Mouse (Mus musculus) heart, postnatal 0 days (tissue): ENCODE measurements around the gene Snx6. TPM values are rescaled to one million over a fixed set of nuclear protein-coding genes. Genes with fewer than 3 reads are reported as not detected.

ENCODE experiments used
- ATAC-seq: fragments of 200-750 bp; cut with Nextera tagmentation; 2 replicates; pipeline ENCODE4 v1.8.0; 2017; ENCODE audit warnings: low read depth, moderate number of reproducible peaks, moderate library complexity; ENCODE audit not compliant: insufficient read depth
- DNase-seq: peaks from one replicate; pipeline ENCODE4 v3.0.0-alpha.2; 2016; ENCODE audit warnings: low spot score
- H3K27ac ChIP-seq: fragments of 300-500 bp; sonication (generic); 2 replicates; pipeline ENCODE4 v1.5.1; 2014; ENCODE audit warnings: low read depth, mild to moderate bottlenecking
- H3K27me3 ChIP-seq: fragments of 300-500 bp; sonication (generic); 2 replicates; pipeline ENCODE4 v1.6.1; 2014; ENCODE audit warnings: low read length, mixed read lengths; ENCODE audit not compliant: control insufficient read depth, insufficient read depth
- H3K36me3 ChIP-seq: fragments of 300-500 bp; sonication (generic); replicated peaks from 2 replicates; pipeline ENCODE4 v1.6.1; 2014; ENCODE audit warnings: low read length, mixed read lengths; ENCODE audit not compliant: control insufficient read depth, insufficient read depth
- H3K4me1 ChIP-seq: fragments of 300-500 bp; sonication (generic); 2 replicates; pipeline ENCODE4 v1.6.1; 2014; ENCODE audit warnings: antibody characterized with exemption; ENCODE audit not compliant: control insufficient read depth, insufficient read depth
- H3K4me2 ChIP-seq: fragments of 300-500 bp; sonication (generic); 2 replicates; pipeline ENCODE4 v1.6.1; 2014; ENCODE audit warnings: low read depth, mild to moderate bottlenecking, low read length, moderate library complexity
- H3K4me3 ChIP-seq: fragments of 300-500 bp; sonication (generic); 2 replicates; pipeline ENCODE4 v1.5.1; 2014; ENCODE audit warnings: low read depth, low read length
- H3K9ac ChIP-seq: fragments of 300-500 bp; sonication (generic); replicated peaks from 2 replicates; pipeline ENCODE4 v1.6.1; 2014; ENCODE audit warnings: low read depth, low read length, mixed read lengths
- H3K9me3 ChIP-seq: fragments of 300-500 bp; sonication (generic); replicated peaks from 2 replicates; pipeline ENCODE4 v1.6.1; 2016; ENCODE audit warnings: low read length; ENCODE audit not compliant: control insufficient read depth
- CTCF ChIP-seq: IDR thresholded peaks from 2 replicates; pipeline ENCODE4 v1.5.1; 2016; ENCODE audit warnings: antibody characterized with exemption, control low read depth, low read depth
- EP300 ChIP-seq: IDR thresholded peaks from 2 replicates; pipeline ENCODE4 v1.6.1; 2016; ENCODE audit warnings: antibody characterized with exemption, low read depth
- WGBS: fragments of 180-500 bp; shearing (Covaris S2); extraction: QIAGEN DNeasy Blood & Tissue Kit; methylation state at CpG from one replicate; pipeline ENCODE4 v1.1.7; 2014; 5-methylcytosine and 5-hydroxymethylcytosine counted together
- polyA plus RNA-seq: library from polyadenylated mRNA; unstranded; fragments of >200 nt; fragmentation: Nextera tagmentation; extraction: Ambion mirVana; gene quantifications from 2 replicates; pipeline ENCODE4 v1.2.1, GENCODE M21; 2015
- total RNA-seq: library from RNA; depleted of rRNA; stranded (reverse); fragments of >200 nt; gene quantifications from 2 replicates; pipeline ENCODE4 v1.2.3, GENCODE M21; 2014; ENCODE audit warnings: low replicate concordance; rRNA removed

The Snx6 gene
- 42.6 and 59.1 TPM in 2 replicates for total RNA-seq
- 100 and 105 TPM in 2 replicates for polyA plus RNA-seq

- DNase-seq: peak; percentile 78
- no peaks in the 10 kb centered on the region for H3K9me3 ChIP-seq
- peak within 1 kb of the TSS; percentile 84 for H3K4me2 ChIP-seq
- peak within 1 kb of the TSS; percentile 99 for H3K9ac ChIP-seq
- H3K4me3 ChIP-seq: peak within 1 kb of the TSS; percentile 100
- peaks cover 9% of the 10 kb centered on the region; the same call in 1 of the 2 replicates for H3K36me3 ChIP-seq
- WGBS: under 1% methylated on average over 70 of the region's 76 CpGs
- H3K4me1 ChIP-seq: peaks cover 13% of the 10 kb centered on the region
- TF ChIP-seq CTCF (no peak), EP300 (no peak)
- H3K27ac ChIP-seq: peak within 1 kb of the TSS; percentile 88
- ATAC-seq: peak; percentile 98
- no peaks in the 10 kb centered on the region for H3K27me3 ChIP-seq
These were observed at the start of gene Snx6 for GRCm38 (mm10) chr12:54795153-54795998. Gene Snx6 (minus strand): TSS chr12:54795703.

GRCm38 (mm10) chr12:54844415-54844814 lies 48.9 kb upstream of the Snx6 start:
- DNase-seq (no peak), ATAC-seq (no peak)
- no peak overlapping the region for H3K4me3 ChIP-seq
- no peaks in the 10 kb centered on the region for H3K4me1 ChIP-seq
- no peaks in the 10 kb centered on the region for H3K36me3 ChIP-seq
- no peak for TF ChIP-seq EP300
- no peak for TF ChIP-seq CTCF
- H3K9ac ChIP-seq: no peak overlapping the region
- H3K9me3 ChIP-seq: no peaks in the 10 kb centered on the region
- H3K27ac ChIP-seq: no peak overlapping the region
- H3K27me3 ChIP-seq: no peaks in the 10 kb centered on the region
- no peak overlapping the region for H3K4me2 ChIP-seq

GRCm38 (mm10) chr12:54841576-54841975 lies 46.1 kb upstream of the Snx6 start:
- DNase-seq: no peak

GRCm38 (mm10) chr12:54839815-54840214 lies 44.3 kb upstream of the Snx6 start:
- H3K27me3 ChIP-seq: no peaks in the 10 kb centered on the region
- H3K27ac ChIP-seq: no peak overlapping the region
- H3K9ac ChIP-seq: no peak overlapping the region
- no peak overlapping the region for H3K4me3 ChIP-seq
- H3K4me1 ChIP-seq: peaks cover 5% of the 10 kb centered on the region; the same call in 1 of the 2 replicates
- no peak for ATAC-seq
- H3K4me2 ChIP-seq: no peak overlapping the region
- 80% methylated on average over 2 of the region's 2 CpGs for WGBS
- no peaks in the 10 kb centered on the region for H3K9me3 ChIP-seq
- DNase-seq: no peak
- TF ChIP-seq CTCF: no peak
- TF ChIP-seq EP300: no peak
- no peaks in the 10 kb centered on the region for H3K36me3 ChIP-seq

More at GRCm38 (mm10) chr12:54841576-54841975, 46.1 kb upstream of the Snx6 start:
- no peak for ATAC-seq
- Histone ChIP-seq H3K4me1 (no peaks in the 10 kb centered on the region), H3K9me3 (no peaks in the 10 kb centered on the region), H3K27me3 (no peaks in the 10 kb centered on the region), H3K4me3 (no peak overlapping the region), H3K36me3 (no peaks in the 10 kb centered on the region), H3K9ac (no peak overlapping the region), H3K27ac (no peak overlapping the region), H3K4me2 (no peak overlapping the region)
- WGBS: 82% methylated on average over 1 of the region's 1 CpGs
- TF ChIP-seq CTCF (no peak), EP300 (no peak)

GRCm38 (mm10) chr12:54838931-54839330 lies 43.4 kb upstream of the Snx6 start:
- Histone ChIP-seq H3K4me2 (no peak overlapping the region), H3K4me1 (peaks cover 8% of the 10 kb centered on the region; the same call in 1 of the 2 replicates), H3K27ac (no peak overlapping the region), H3K9ac (no peak overlapping the region), H3K27me3 (no peaks in the 10 kb centered on the region), H3K36me3 (no peaks in the 10 kb centered on the region), H3K4me3 (no peak overlapping the region), H3K9me3 (no peaks in the 10 kb centered on the region)
- ATAC-seq: no peak
- no peak for DNase-seq
- TF ChIP-seq CTCF: no peak
- TF ChIP-seq EP300: no peak
